Mouse (Mus musculus) liver, embryonic 13.5 days (tissue): ENCODE results near the gene Dnajc16. TPM values are rescaled to one million over a fixed set of nuclear protein-coding genes. Genes with fewer than 3 reads are reported as not detected.
A peak's percentile ranks its signal among the peaks of the same experiment; 100 is the strongest.
"Not testable (repeated sequence)": the region's sequence is repeated elsewhere in the genome, so short reads cannot be mapped to it uniquely, and the experiment has no call there.

Experiments
- ATAC-seq: fragments of 200-750 bp; cut with Nextera tagmentation; 2 replicates; pipeline ENCODE4 v1.8.0; 2017; ENCODE audit warnings: low read depth, mild to moderate bottlenecking, moderate number of reproducible peaks, moderate library complexity
- DNase-seq: peaks from one replicate; pipeline ENCODE4 v3.0.0; 2022
- H3K27ac ChIP-seq: fragments of 300-500 bp; sonication (generic); 2 replicates; pipeline ENCODE4 v1.5.1; 2015; ENCODE audit warnings: moderate library complexity, mild to moderate bottlenecking, inconsistent platforms
- H3K27me3 ChIP-seq: fragments of 300-500 bp; sonication (generic); 2 replicates; pipeline ENCODE4 v1.6.1; 2015; ENCODE audit warnings: mild to moderate bottlenecking, inconsistent platforms
- H3K36me3 ChIP-seq: fragments of 300-500 bp; sonication (generic); 2 replicates; pipeline ENCODE4 v1.6.1; 2015; ENCODE audit warnings: mild to moderate bottlenecking, inconsistent platforms
- H3K4me1 ChIP-seq: fragments of 300-500 bp; sonication (generic); replicated peaks from 2 replicates; pipeline ENCODE4 v1.6.1; 2015; ENCODE audit warnings: inconsistent platforms
- H3K4me2 ChIP-seq: fragments of 300-500 bp; sonication (generic); 2 replicates; pipeline ENCODE4 v1.6.1; 2015; ENCODE audit warnings: inconsistent platforms, mild to moderate bottlenecking, moderate library complexity
- H3K4me3 ChIP-seq: fragments of 300-500 bp; sonication (generic); replicated peaks from 2 replicates; pipeline ENCODE4 v1.5.1; 2015; ENCODE audit warnings: mild to moderate bottlenecking, inconsistent platforms
- H3K9ac ChIP-seq: fragments of 300-500 bp; sonication (generic); 2 replicates; pipeline ENCODE4 v1.6.1; 2015; ENCODE audit warnings: mild to moderate bottlenecking, inconsistent platforms
- H3K9me3 ChIP-seq: fragments of 300-500 bp; sonication (generic); replicated peaks from 2 replicates; pipeline ENCODE4 v1.6.1; 2016; ENCODE audit warnings: inconsistent platforms
- WGBS: fragments of 180-500 bp; shearing (Covaris S2); methylation state at CpG from one replicate; pipeline ENCODE4 v1.1.7; 2015; ENCODE audit not compliant: insufficient replicate concordance; 5-methylcytosine and 5-hydroxymethylcytosine counted together
- polyA plus RNA-seq: library from polyadenylated mRNA; unstranded; fragments of >200 nt; fragmentation: Nextera tagmentation; extraction: Ambion mirVana; gene quantifications from 2 replicates; pipeline ENCODE4 v1.2.1, GENCODE M21; 2015

Gene Dnajc16
- polyA plus RNA-seq, 1 experiment from 2014 or later, result 2.1 TPM

- no peaks in the 10 kb centered on the region for H3K9me3 ChIP-seq
- no peak overlapping the region for H3K4me2 ChIP-seq
- peaks cover 97% of the 10 kb centered on the region for H3K36me3 ChIP-seq
- no peaks in the 10 kb centered on the region; the same call in 1 of the 2 replicates for H3K4me1 ChIP-seq
- no peak for ATAC-seq
- H3K4me3 ChIP-seq, result no peak overlapping the region
- no peak overlapping the region for H3K9ac ChIP-seq
- no peaks in the 10 kb centered on the region for H3K27me3 ChIP-seq
- no peak overlapping the region; the same call in 1 of the 2 replicates for H3K27ac ChIP-seq
- DNase-seq, result no peak
- WGBS, result 89% methylated on average over 8 of the region's 8 CpGs
Observed at GRCm38 (mm10) chr4:141781201-141781985, 9.3 kb downstream of the Dnajc16 start.

- Histone ChIP-seq H3K9me3 (no peaks in the 10 kb centered on the region), H3K4me2 (no peak overlapping the region), H3K4me1 (no peaks in the 10 kb centered on the region; the same call in 1 of the 2 replicates), H3K27ac (peak overlapping the region; percentile 15; the same call in 1 of the 2 replicates), H3K36me3 (peaks cover 97% of the 10 kb centered on the region), H3K27me3 (no peaks in the 10 kb centered on the region), H3K9ac (no peak overlapping the region), H3K4me3 (no peak overlapping the region)
- no peak for DNase-seq
- 84% methylated on average over 8 of the region's 8 CpGs for WGBS
- ATAC-seq, result no peak
Observed at GRCm38 (mm10) chr4:141779828-141780227, 10.9 kb downstream of the Dnajc16 start.

- H3K9me3 ChIP-seq, H3K4me3 ChIP-seq, H3K4me2 ChIP-seq, ATAC-seq, DNase-seq, H3K9ac ChIP-seq, H3K27me3 ChIP-seq: not testable (repeated sequence)
- peak overlapping the region; percentile 58 for H3K27ac ChIP-seq
- peaks cover 48% of the 10 kb centered on the region for H3K4me1 ChIP-seq
- H3K36me3 ChIP-seq, result peaks cover 91% of the 10 kb centered on the region
- WGBS, result 85% methylated on average over 4 of the region's 4 CpGs
Observed at GRCm38 (mm10) chr4:141773019-141773418, 17.7 kb downstream of the Dnajc16 start.

- Histone ChIP-seq H3K36me3 (peaks cover 86% of the 10 kb centered on the region), H3K4me3 (no peak overlapping the region), H3K4me2 (no peak overlapping the region), H3K4me1 (peaks cover 60% of the 10 kb centered on the region), H3K27me3 (no peaks in the 10 kb centered on the region), H3K9ac (0 out of 2 replicates have a peak overlapping the region, but pooled peaks have one; percentile 10), H3K9me3 (no peaks in the 10 kb centered on the region), H3K27ac (peak overlapping the region; percentile 90)
- 15% methylated on average over 8 of the region's 8 CpGs for WGBS
- ATAC-seq, result no peak
- DNase-seq, result no peak
Observed at GRCm38 (mm10) chr4:141771823-141772222, 18.9 kb downstream of the Dnajc16 start.

DNA sequence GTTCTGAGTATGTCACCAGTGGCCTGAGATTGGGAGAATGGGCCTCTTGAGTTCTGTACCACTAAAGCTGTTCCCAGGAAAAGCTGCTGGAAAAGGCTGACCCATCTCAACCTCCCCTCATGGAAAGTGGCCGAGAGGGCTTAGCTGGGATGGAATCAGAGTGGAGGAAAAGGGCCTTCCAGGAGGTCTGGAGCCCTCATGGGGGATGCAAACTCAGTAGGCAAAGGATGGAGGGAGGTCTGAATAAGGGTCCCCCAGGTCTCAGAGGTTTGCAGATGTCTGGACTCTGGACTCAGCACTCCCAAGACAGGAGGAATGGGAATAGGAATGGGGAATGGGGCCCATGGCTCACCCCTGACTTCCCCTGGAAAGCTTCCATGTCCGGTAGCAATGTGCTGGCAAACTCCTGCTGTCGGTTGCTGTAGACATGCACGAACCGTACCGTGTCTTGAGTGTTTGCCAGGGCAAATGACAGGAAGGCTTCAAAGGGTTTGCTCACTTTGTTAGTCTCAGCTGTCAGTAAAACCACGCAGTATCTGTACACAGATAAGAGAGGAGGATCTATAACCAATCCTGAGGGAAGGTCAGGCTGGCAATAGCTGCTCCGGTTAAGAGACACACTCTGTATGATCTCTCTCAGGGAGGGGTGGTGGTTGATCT, 21.1 kb downstream of the Dnajc16 start:
- no peak overlapping the region for H3K4me2 ChIP-seq
- peak overlapping the region; percentile 90 for H3K27ac ChIP-seq
- H3K9ac ChIP-seq, result peak overlapping the region; percentile 37; the same call in 1 of the 2 replicates
- ATAC-seq, result no peak
- H3K4me1 ChIP-seq, result peaks cover 74% of the 10 kb centered on the region
- 55% methylated on average over 8 of the region's 8 CpGs for WGBS
- H3K36me3 ChIP-seq, result peaks cover 80% of the 10 kb centered on the region
- H3K4me3 ChIP-seq, result no peak overlapping the region
- no peaks in the 10 kb centered on the region for H3K9me3 ChIP-seq
- DNase-seq, result no peak
- H3K27me3 ChIP-seq, result no peaks in the 10 kb centered on the region

GRCm38 (mm10) chr4:141767353-141768036, 23.2 kb downstream of the Dnajc16 start:
- Histone ChIP-seq H3K36me3 (peaks cover 81% of the 10 kb centered on the region), H3K9ac (peak overlapping the region; percentile 63), H3K4me2 (peak overlapping the region; percentile 62), H3K27me3 (no peaks in the 10 kb centered on the region), H3K9me3 (no peaks in the 10 kb centered on the region), H3K4me1 (peaks cover 75% of the 10 kb centered on the region), H3K27ac (peak overlapping the region; percentile 90), H3K4me3 (peak overlapping the region; percentile 30)
- ATAC-seq, result peak; percentile 94
- DNase-seq, result peak; percentile 60
- WGBS, result 48% methylated on average over 19 of the region's 19 CpGs

DNA sequence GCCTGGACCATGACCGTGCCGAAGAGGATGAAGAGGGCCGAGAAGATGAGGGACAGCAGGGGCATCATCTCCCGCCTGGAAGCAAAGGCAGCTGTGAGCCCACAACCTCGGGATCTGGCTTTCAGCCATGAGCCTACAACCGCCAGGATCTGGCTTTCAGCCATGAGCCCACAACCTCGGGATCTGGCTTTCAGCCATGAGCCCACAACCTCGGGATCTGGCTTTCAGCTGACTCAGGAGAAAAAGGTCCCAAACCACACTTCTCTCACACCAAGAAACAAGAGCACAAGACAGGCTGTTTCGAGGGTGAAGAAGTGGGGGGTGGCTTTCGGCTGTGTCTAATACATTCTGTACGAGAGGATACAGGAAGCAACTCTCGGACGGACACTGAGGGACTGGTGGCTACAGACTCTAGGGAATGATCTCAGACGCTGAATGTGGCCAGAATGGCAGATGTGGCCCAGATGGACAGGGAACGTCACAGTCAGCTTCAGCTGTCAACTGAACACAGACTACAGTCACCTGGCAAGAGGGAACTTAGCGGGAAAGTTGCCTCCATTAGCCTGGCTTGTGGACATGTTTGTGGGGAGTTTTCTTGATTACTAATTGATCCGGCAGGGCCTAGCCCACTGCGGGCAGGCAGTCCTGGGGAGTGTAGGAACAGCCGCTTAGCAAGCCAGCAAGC, 23.9 kb downstream of the Dnajc16 start:
- H3K27ac ChIP-seq, result peak overlapping the region; percentile 90
- no peak for DNase-seq
- H3K9ac ChIP-seq, result peak overlapping the region; percentile 63

GRCm38 (mm10) chr4:141766316-141766667, 24.4 kb downstream of the Dnajc16 start:
- H3K4me1 ChIP-seq, result peaks cover 64% of the 10 kb centered on the region
- H3K4me3 ChIP-seq, result no peak overlapping the region
- DNase-seq (no peak), ATAC-seq (no peak)
- H3K9me3 ChIP-seq, result no peaks in the 10 kb centered on the region
- no peaks in the 10 kb centered on the region for H3K27me3 ChIP-seq
- H3K4me2 ChIP-seq, result peak overlapping the region; percentile 62
- peaks cover 82% of the 10 kb centered on the region for H3K36me3 ChIP-seq
- 51% methylated on average over 8 of the region's 8 CpGs for WGBS
- H3K9ac ChIP-seq, result peak overlapping the region; percentile 63
- H3K27ac ChIP-seq, result peak overlapping the region; percentile 90

More for the DNA sequence above, 23.9 kb downstream of the Dnajc16 start:
- Histone ChIP-seq H3K36me3 (peaks cover 82% of the 10 kb centered on the region), H3K9me3 (no peaks in the 10 kb centered on the region), H3K27me3 (no peaks in the 10 kb centered on the region), H3K4me1 (peaks cover 69% of the 10 kb centered on the region), H3K4me2 (peak overlapping the region; percentile 62), H3K4me3 (peak overlapping the region; percentile 30)
- ATAC-seq, result no peak
- 71% methylated on average over 19 of the region's 19 CpGs for WGBS

- Histone ChIP-seq H3K4me3 (no peak overlapping the region), H3K27me3 (no peaks in the 10 kb centered on the region), H3K36me3 (peaks cover 76% of the 10 kb centered on the region), H3K4me2 (no peak overlapping the region), H3K27ac (peak overlapping the region; percentile 31; the same call in 1 of the 2 replicates), H3K4me1 (peaks cover 64% of the 10 kb centered on the region), H3K9me3 (no peaks in the 10 kb centered on the region), H3K9ac (no peak overlapping the region)
- DNase-seq (no peak), ATAC-seq (no peak)
- WGBS, result 92% methylated on average over 3 of the region's 3 CpGs
Observed at GRCm38 (mm10) chr4:141765008-141765407, 25.7 kb downstream of the Dnajc16 start.

GRCm38 (mm10) chr4:141763476-141763875, 27.3 kb downstream of the Dnajc16 start:
- Histone ChIP-seq H3K4me3 (no peak overlapping the region), H3K27me3 (no peaks in the 10 kb centered on the region), H3K9ac (no peak overlapping the region), H3K4me2 (no peak overlapping the region), H3K4me1 (peaks cover 64% of the 10 kb centered on the region), H3K36me3 (peaks cover 67% of the 10 kb centered on the region), H3K27ac (peak overlapping the region; percentile 21; the same call in 1 of the 2 replicates), H3K9me3 (no peaks in the 10 kb centered on the region)
- WGBS, result 86% methylated on average over 12 of the region's 12 CpGs
- ATAC-seq (no peak), DNase-seq (no peak)
